Mouse (Mus musculus): ENCODE measurements around the gene Slc35f5. TPM values are rescaled to one million over a fixed set of nuclear protein-coding genes. Genes with fewer than 3 reads are reported as not detected.
"Not testable (repeated sequence)": the region's sequence is repeated elsewhere in the genome, so short reads cannot be mapped to it uniquely, and the experiment has no call there.

Slc35f5 gene
- total RNA-seq (2021): 10 to 100 TPM; 17.7 to 42.4 TPM
- long read RNA-seq, experiment 1, transcript Slc35f5-201 (16 exons, 2,733 nt): major isoform, 31 of 36 reads
- long read RNA-seq, experiment 1, partial matches to known transcripts: 1 of 36 reads
- long read RNA-seq, experiment 1, other reads (novel, unspliced or antisense): 4 of 36 reads
- long read RNA-seq, experiment 2, transcript Slc35f5-201 (16 exons, 2,733 nt): major isoform, 26 of 37 reads
- long read RNA-seq, experiment 2, partial matches to known transcripts: 0 of 37 reads
- long read RNA-seq, experiment 2, other reads (novel, unspliced or antisense): 11 of 37 reads

- DNase-seq (ENCODE audit: low spot score): peak; percentile 98
Measured at GRCm38 (mm10) chr1:125560259-125561192, at the start of gene Slc35f5. TSS of gene Slc35f5 (plus strand) at chr1:125560595.

GRCm38 (mm10) chr1:125514706-125515105, 45.7 kb upstream of the Slc35f5 start:
- DNase-seq (ENCODE audit: low spot score): no peak

GRCm38 (mm10) chr1:125516910-125517659, 43.3 kb upstream of the Slc35f5 start:
- no peak for DNase-seq (ENCODE audit: low spot score)

GRCm38 (mm10) chr1:125519107-125519611, 41.2 kb upstream of the Slc35f5 start:
- DNase-seq (ENCODE audit: low spot score): peak; percentile 25

GRCm38 (mm10) chr1:125525965-125526665, 34.3 kb upstream of the Slc35f5 start:
- peak; percentile 36 for DNase-seq (ENCODE audit: low spot score)

GRCm38 (mm10) chr1:125526666-125527004, 33.8 kb upstream of the Slc35f5 start:
- DNase-seq (ENCODE audit: low spot score): no peak

GRCm38 (mm10) chr1:125527364-125527763, 33.0 kb upstream of the Slc35f5 start:
- DNase-seq (ENCODE audit: low spot score): no peak

GRCm38 (mm10) chr1:125533180-125533912, 27.0 kb upstream of the Slc35f5 start:
- not testable (repeated sequence) for DNase-seq (ENCODE audit: low spot score)

GRCm38 (mm10) chr1:125537131-125537530, 23.3 kb upstream of the Slc35f5 start:
- no peak for DNase-seq (ENCODE audit: low spot score)

GRCm38 (mm10) chr1:125537776-125538175, 22.6 kb upstream of the Slc35f5 start:
- DNase-seq (ENCODE audit: low spot score): no peak

- no peak for DNase-seq (ENCODE audit: low spot score)
Measured at GRCm38 (mm10) chr1:125539312-125539711, 21.1 kb upstream of the Slc35f5 start.

GRCm38 (mm10) chr1:125542008-125542999, 18.1 kb upstream of the Slc35f5 start:
- DNase-seq (ENCODE audit: low spot score): peak; percentile 81

GRCm38 (mm10) chr1:125549872-125550271, 10.5 kb upstream of the Slc35f5 start:
- no peak for DNase-seq (ENCODE audit: low spot score)

GRCm38 (mm10) chr1:125550359-125550758, 10.0 kb upstream of the Slc35f5 start:
- DNase-seq (ENCODE audit: low spot score): no peak

- no peak for DNase-seq (ENCODE audit: low spot score)
Measured at GRCm38 (mm10) chr1:125551564-125551963, 8.8 kb upstream of the Slc35f5 start.

- no peak for DNase-seq (ENCODE audit: low spot score)
Measured at GRCm38 (mm10) chr1:125559261-125559660, 1.1 kb upstream of the Slc35f5 start.

GRCm38 (mm10) chr1:125559721-125560120, 674 bp upstream of the Slc35f5 start:
- no peak for DNase-seq (ENCODE audit: low spot score)

GRCm38 (mm10) chr1:125561206-125561605, 811 bp downstream of the Slc35f5 start:
- peak; percentile 69 for DNase-seq (ENCODE audit: low spot score)

GRCm38 (mm10) chr1:125561841-125562240, 1.4 kb downstream of the Slc35f5 start:
- DNase-seq (ENCODE audit: low spot score): no peak

Measured in gastrocnemius, adult 18-20 months (tissue).